Mouse (Mus musculus) c-Kit-positive CD71-positive TER-119-positive erythroid progenitor cells, embryonic 14.5 days (primary cell): ENCODE results near the gene Tnnt2.

Source experiments
- DNase-seq: peaks from one replicate; pipeline ENCODE4 v3.0.0-alpha.2; 2013; ENCODE audit warnings: low spot score

Tnnt2 gene

GRCm38 (mm10) chr1:135899991-135900515 lies 63.9 kb downstream of the Tnnt2 start:
- DNase-seq: no peak
